Mouse (Mus musculus): ENCODE measurements around the gene Grm6.

Gene Grm6

GRCm38 (mm10) chr11:50914461-50914860, 64.0 kb downstream of the Grm6 start:
- no peak for DNase-seq (ENCODE audit: low spot score)
